Mouse (Mus musculus): ENCODE measurements around the gene Bcar1.

- TF ChIP-seq CTCF (IDR thresholded peaks at IDR 0.05; ENCODE audit: insufficient read depth, low read depth, low read length) (no peak), POLR2A (IDR thresholded peaks at IDR 0.05; ENCODE audit: insufficient read depth, low read depth, low read length) (no peak)
Measured at GRCm38 (mm10) chr8:111779690-111780089, 36.1 kb upstream of the Bcar1 start.

Data from olfactory bulb, adult 2 months (tissue).